Mouse (Mus musculus): ENCODE data around the gene Tcap.

Gene Tcap

DNA sequence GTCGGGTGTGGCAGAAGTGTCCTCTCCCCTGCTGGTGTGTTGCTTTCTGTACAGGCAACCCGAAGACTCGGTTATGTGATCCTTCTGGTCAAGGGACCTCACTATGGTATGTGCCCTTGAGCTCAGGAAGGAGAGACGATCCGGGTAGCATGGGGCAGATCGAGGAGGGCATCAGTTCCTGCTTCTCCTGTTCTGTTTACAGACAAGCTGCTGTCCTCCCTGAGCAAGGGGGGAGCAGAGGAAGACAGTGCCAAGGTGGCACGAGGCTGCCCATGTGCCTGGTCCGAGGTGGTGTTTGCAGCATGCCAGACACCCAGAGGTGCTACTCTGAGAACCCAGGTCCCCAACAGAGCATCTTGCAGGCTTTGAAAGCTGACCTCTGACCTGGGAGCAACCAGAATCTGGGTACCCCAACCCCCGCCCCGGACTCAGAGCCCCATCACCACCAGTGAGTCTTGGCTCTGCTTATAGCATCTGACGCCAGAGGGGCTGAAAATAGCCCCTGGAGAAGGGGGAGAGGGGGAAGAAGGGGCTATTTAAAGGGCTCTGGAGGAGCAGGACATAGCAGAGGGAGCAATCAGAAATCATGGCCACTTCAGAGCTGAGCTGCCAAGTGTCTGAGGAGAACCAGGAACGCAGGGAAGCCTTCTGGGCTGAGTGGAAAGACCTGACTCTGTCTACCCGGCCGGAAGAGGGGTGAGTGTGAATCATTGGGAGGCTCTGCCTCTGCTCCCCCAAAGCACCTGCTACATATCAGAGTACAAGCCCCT lies at the start of gene Tcap:
TSS of gene Tcap (plus strand) at position 551 of the 770 bp plus-strand sequence.
- DNase-seq (ENCODE audit: low spot score): no peak

DNA sequence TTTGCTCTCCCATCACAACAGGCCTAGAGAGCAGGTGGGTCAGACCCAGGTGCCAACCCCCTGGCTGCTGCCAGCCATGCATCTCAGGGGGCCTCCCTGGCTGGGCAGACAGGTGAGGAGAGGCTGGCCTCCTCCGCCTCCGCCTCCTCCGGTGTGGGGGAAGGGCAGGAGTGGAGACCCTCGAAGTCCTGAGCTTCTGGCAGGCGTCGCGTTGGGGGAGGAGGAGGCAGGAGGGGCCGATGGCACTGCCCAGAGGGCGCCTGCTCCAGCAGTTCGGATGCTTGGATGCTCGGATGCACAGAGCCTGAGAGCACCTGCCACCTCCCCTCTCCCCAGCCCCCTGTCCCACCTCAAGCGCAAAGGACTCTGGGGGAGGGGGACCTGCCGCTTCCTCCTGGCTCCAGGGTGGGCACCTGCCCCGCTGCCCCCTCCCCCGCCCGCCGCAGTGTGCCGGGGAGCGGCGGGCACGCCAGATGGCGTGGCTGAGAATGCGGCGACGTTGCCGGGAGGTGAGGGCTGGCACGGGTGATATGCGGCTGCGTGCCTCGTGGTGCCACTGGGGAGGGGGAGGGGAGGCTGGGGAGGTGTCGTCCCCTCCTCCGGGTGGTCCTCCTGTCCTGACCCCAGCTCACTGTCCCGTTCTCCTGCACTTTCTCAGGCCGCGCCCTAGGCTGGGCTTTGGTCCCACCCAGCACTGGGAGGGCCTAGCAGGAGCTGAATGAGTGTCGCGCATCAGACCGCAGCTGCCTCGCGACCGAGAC lies 49.5 kb upstream of the Tcap start:
- DNase-seq (ENCODE audit: low spot score): no peak

DNA sequence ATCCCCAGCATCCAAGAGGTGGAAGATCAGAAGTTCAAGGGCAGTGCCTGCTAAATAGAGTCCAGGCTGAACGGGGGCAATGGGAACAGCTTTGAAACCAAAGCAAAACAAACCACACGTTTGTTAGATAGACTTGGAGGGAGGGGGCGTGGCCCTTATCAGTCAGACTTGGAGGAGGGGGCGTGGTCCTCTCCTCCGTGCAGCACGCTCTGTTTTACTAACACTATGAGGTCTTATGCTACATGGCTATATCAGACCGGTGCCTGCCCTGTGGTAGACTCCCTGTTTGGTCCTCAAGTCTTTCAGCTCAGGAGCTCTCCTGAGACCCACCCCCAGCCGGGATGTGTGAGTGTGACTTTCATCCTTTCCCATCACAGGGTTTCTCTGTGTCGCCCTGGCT lies 48.4 kb upstream of the Tcap start:
- DNase-seq (ENCODE audit: low spot score): no peak

DNA sequence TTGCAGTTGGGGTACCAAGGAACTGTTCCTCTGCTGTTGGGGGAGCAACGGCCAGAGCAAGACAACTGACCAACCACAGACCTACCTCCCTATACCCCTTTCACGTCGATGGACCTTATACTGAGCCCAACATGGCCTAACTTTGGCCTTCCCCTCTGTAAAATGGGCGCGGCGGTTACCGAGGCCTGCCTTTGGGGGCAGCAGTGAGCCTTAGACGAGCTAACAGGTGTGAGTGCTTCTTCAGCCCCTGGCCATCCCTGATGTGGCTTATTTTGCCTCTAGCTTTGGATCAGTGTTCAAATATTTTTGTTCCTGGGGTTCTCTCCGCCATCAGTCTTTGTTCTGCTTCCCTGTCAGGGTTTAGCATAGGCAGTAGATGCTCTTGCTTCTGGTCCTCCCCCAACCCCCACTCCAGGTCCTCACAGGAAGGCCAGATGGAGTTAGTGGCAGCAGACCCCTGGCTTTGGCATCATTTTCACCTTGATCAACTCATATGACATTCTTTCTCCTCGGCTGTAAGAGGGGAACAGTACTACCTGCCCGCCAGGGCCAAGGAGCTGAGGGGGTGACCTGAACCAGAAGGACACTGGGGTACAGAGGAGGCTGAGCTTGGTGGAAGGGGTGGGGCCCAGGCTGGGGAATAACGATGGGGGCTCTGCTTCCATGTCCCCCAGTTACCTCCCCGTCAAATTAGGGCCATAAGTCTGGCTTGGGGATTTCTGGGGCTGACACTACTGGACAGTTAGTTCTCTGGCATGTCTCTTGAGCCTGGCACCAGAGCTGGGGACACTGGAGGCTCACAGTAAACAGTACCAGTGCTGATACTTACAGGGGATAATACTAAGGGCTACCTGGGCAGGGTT lies 47.1 kb upstream of the Tcap start:
- no peak for DNase-seq (ENCODE audit: low spot score)

DNA sequence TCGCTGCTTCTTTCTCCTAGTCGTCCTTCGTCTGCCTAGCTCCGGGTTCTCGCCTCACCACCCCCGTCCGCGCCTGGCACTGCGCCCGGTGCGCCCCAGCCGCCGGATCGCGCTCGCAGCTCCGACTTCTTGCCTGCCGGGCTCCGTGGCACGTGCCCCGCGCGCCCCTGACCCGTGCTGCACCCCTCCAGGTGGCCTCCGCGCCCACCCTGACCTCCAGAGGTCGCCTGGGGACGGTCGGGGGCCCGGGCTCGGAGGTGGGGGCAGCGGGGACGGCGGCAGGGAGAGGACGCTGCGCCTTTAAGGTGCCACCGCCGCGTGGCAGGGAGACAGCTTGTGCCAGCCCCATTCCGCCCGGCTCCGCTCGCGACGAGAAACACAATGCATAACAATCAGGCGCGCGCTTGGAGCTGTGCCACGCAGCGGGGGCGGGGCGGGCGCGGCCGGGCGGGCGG lies 45.1 kb upstream of the Tcap start:
- DNase-seq (ENCODE audit: low spot score): peak; percentile 73

DNA sequence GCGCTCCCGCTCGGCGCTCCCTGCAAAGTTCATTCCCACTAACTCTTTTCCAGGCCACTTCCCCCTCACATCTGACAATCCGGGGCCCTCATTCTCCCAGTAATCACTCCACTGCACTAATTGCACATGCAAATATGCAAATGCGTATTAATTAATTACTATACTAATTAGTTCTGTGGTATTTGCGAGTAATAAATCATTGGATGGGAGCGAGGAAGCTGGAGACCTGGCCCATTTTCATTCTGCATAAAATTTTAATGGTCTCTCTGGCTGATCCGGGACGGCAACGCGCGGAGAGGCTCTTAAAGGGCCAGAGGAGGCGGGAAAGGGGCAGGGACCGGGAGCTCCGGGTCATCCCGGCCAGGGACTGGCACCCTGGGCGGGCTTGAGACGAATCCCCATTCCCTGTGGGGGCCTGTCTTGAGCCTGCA lies 44.5 kb upstream of the Tcap start:
- DNase-seq (ENCODE audit: low spot score): no peak

DNA sequence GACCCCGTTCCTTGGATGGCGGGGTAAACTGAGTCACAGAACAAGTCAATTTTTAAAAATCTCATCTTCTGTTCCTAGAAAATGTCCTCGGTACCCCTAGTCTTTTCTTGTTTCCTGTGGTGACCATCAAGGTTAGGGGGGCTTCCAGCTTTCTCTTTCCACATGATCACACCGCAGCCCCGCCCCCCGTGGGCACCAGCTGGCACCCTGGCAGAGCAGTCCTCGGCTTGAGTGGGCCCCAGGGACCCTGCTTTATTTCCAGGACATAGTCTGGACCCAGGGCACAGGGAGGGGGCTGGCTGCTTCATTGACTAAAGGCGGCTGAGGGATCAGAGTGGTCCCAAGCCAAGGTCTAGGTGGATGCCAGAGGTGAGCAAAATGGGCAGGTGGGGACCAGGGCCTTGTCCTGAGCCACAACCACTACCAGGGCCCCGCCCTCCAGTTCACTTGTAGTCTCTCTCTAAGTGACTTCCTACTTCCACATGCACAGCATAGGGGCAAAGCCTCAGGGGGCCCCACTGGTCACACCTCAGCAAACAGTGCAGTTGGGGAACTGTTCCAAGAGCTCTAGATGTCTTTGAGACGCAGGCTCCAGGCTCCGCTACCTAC lies 43.8 kb upstream of the Tcap start:
- no peak for DNase-seq (ENCODE audit: low spot score)

DNA sequence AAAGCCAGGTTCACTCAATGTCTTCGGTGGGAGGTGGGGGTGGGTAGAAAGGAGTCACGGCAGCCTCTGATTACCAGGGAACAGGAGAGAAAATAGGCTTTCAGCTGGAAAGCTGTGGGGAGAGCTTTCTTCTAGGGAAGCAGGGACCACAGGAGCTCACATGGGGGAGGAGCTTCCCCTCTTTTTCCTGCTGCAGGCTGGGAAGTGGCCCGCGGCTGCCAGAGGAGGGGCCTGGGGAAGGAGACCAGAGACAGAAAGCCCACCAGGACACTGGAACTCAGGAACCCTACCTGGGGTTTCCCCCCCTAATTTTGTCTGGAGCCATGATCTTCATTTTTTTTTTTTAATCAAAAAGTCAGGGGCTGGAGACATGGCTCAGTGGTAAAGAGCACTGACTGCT lies 43.0 kb upstream of the Tcap start:
- no peak for DNase-seq (ENCODE audit: low spot score)

DNA sequence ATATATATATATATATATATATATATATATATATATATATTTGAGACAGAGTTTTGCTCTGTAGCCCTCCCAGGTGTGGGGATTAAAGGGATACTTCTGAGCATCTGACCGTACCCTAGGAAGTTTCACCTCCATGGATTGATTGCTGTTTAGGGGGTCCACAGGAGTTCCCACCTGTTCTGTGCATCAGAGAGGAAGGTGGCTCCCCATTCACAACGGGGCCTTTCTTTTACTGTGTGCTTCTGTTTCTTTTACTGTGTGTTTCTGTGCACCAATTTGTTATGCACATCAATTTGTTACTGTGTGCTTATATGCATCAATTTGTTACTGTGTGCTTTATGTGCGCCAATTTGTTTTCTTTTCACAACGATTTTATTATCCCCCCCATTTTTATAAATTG lies 42.4 kb upstream of the Tcap start:
- DNase-seq (ENCODE audit: low spot score): no peak

DNA sequence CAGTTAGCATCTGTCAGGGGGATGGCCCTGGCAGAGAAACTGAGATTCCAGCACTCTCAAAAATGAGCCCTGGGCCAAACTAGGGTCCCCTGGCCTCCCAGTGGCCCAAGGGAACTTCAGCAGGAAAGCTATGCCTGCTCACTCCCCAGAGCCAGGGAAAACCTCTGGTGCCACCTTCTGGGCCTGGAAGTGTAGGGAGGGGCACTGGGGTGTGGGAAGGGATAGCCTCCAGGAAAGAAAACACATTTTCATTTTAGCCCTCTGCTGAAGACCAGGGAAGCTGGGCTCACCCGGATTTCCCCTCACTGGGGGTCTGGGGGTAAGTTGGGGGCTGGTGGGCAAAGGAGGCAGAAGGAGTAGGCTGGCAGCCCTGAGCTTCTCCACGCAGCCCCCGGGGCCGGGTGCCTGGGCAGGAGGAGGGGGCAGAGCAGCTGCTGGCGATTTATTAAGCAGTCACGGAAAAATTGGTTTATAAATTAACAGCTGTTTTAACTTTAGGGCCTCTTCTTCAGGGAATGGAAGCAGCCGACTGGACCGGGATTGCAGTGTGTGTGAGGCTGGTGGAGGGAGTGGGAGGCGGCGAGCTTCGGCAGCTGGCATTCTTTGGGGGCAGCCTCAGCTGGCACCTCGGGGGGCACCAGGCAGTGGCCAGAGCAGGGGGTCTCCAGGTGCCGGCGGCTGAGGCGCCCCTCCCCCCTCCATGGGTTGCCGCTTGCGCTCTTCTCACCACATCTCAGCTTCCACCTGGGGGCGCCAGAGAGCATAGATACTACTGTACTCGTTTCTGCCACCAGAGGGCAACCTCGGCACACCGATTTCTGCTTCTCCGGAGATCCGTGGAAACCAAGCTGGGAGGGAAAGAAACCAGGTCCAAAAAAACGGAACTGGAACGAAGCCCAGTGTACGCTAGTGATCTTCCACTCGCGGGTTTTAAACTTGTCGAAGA lies 41.3 kb upstream of the Tcap start:
- DNase-seq (ENCODE audit: low spot score): peak; percentile 98

DNA sequence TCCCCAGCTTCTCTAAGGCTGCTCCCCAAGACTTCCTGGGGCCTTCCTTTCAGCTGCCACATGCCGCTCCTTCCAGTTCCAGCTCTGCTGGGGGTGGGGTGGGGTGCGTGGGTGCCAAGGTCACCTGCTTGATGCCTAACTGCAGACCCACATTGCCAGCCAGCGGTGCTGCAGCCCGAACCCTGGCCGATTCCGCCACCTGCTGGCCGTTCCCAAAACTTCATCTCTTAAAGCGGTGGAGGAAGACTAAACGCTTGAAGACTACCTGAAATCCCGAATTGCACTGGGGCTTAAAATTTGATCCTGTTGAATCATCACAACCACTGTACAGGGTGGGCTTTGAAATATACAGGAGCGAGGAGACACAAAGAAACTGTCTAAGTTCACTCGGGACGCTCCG lies 38.4 kb upstream of the Tcap start:
- DNase-seq (ENCODE audit: low spot score): peak; percentile 83

DNA sequence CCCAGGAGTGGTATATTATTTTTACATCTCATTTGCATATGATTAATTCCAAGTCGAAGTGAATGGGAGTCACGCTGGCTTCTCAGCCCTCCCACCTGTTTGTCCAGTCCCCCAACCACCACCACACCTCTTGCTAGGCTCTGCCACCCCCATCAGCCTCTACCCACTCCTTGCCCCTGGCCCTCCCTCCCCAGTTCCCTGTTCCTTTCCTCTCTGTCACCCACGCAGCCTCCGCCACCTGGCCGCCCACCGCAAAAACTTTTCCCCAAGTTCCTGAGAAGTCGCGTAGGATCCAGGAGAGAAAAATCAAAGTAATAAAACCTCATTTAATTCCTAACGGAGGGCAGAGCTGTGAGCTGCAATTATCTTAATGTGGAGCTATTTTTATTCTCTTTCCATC lies 37.4 kb upstream of the Tcap start:
- DNase-seq (ENCODE audit: low spot score): no peak

DNA sequence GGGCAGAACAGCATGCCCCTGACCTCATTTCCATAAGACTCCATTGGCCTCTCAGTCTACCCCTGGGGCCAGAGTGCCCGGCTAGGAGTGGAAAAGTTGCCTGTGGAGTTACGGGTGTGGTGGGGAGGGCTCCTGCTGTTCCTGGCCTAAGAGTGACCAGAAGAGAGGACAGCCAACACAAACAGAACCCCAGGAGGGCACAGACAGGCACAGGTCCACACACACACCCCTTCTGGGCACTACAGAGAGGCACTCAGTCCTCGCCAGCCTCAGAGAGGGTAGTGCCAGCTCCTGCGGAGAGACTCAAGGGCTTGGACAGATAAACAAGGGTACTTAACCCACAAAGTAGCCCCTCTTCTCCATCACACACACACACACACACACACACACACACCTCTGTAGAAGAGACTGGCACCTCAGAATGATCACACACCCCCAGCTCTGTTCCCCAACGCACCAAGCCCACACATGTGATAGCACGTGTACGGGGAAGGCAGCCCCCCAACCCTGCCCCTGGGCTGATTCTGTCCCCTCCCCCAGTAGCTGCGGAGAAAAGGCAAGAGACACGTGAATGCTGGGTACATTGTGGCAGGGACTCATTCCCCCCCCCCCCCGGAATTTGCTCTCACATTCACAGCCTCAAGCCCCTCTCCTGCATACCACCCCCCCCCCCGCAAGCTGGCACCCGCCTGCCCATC lies 36.1 kb upstream of the Tcap start:
- DNase-seq (ENCODE audit: low spot score): peak; percentile 27

DNA sequence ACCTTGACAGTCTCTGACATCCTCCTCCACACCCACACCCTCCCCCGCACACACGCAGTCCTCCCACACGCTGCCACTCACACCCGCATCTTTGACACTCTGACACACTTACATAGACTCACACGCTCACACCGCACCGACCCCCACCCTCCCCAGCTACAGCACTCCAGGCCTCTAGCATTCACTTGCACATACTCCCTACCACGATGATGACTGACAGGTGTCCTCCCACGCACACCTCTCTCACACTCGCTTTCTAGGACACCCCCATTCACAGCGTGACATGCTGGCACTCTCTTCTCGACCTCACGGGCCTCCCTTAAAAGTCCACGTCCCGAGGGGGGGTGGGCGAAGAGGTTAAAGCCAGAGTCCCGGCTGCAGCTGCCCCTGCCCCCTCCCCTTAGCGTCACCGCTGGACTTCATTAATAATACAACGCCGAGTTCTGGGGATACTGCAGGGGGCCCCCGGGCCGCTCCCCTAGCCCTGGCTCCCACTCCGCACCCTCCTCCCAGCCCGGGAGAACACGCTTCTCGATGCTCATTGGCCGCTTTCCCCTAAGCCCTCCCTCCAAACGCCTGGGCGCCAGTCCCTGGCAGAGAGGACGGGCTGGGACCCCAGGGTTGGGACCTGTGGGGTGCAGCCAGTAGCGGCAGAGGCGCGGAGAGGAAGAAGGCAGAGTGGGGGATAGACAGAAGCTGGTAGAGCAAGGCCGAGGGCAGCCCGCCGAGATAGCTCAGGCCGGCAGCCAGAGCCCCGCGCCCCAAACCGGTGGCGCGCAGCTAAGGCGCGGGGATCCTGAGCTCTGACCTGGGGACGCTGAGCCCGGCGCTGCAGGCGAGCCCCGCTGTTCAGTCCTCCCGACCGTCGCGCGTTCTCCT lies 35.3 kb upstream of the Tcap start, which contains the start of gene Ppp1r1b:
TSS of gene Ppp1r1b (plus strand) at position 322 of the 879 bp plus-strand sequence.
- peak; percentile 72 for DNase-seq (ENCODE audit: low spot score)

DNA sequence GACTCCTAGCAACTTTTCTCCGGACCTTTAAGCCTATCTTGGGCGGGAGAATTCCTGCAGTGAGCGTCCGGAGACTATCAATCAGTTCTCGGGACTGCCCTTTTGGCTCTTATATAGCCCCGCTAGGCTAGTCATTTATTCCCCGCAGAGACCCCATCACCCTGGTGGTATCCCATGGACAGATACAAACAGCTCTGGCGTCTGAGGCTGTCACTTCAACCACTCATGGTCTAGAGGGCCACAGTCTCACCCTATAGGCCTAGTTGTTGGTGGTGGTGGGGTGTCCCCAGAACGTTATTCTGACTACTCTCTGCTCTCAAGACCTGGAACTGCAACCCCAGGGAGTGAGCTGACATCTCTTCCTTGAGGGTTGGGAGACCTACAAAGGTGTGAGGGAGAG lies 34.3 kb upstream of the Tcap start:
- DNase-seq (ENCODE audit: low spot score): no peak

DNA sequence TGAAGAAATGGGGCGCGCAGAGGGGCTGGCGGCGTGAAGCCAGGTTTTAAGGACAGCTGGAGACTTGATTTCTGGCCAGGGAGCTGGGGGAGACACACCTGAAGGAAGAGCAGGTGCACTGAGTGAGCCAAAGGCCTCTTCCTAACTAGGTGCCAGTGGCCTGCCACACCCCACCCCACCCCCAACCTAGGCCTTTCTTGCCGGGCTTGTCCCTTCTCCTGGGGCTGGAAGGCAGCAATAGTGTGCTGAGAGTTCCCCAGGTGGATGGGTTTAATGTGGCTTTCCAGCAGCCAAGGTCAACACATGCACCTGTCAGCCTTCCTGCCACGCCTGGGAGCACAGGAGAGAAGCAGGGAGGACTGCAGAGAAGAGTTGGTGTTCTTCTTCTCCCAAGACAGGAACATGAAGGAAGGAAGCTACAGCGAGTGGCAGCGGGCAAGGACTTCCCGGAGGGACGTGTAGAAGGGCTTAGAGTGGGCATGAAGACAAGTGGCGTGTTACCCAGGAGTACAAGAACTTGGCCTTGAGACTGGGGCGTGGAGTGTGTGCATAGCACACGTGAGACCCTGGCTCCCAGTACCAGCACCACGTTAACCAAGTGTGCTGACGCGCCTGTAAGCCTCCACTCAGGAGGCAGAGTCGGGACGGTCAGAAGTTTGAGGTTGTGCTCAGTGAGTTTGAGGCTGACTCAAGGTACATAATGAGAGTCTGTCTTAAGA lies 31.2 kb upstream of the Tcap start:
- DNase-seq (ENCODE audit: low spot score): no peak

DNA sequence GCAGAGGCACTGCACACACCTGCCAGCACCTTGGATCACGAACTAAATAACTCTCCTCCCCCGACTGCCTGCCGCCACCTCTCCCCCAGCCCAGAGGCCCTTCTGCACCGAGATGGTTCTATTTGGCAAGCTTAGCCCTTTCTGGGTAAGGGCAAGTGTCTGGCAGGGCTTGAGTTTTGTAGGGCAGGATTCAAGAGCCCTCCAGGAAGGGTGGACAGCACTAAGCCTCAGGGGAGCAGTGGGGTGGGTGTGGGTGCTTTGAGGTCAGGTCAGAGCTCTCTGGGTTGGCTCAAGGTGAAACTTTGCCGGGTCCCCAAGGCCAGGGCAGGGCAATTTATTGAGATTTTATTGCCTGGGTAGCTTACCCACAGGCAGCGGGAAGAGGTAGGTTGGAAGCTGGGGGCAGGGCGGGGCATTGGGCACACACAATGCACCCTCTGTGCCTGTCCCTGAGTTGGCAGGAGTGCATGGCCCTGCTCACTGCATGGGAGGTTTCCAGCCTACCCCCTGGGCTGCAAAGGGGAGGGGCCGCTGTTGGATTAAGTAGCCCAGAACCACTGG lies 29.9 kb upstream of the Tcap start:
- DNase-seq (ENCODE audit: low spot score): peak; percentile 78

DNA sequence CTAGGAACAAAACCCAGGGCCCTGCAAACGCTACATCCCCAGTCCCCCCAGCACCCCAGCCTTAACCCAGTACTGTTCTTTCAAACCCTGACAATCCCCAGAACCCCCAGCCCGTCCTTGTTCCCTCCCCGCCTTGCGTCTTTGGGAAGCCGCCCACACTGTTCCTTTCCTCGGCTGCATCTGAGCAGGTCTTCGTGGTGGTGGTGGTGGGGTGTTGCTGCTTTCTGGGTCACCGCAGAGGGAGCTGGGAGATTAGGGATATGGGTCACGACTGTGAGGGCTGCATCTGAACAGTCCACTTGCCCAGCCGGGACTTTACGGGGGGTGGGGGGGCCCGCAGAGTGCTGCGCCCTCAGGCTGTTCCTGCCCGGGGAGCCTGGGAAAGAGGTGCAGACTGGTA lies 29.2 kb upstream of the Tcap start:
- no peak for DNase-seq (ENCODE audit: low spot score)

All from layer of hippocampus, adult 11-12 months (tissue).